ENCODE assay signal across 8 mouse cellular contexts in genomic region chr2:155691723-155692493, GRCm38 (mm10). TPM values are rescaled to one million over a fixed set of nuclear protein-coding genes. Genes with fewer than 3 reads are reported as not detected.
DNase-seq lines count a peak whose midpoint lies in the region; ATAC-seq and TF ChIP-seq lines count a peak whose summit lies in the region.

Gene Trpc4ap, minus strand, starts transcription at chr2:155692384.

- peak; percentile 83; the same call in 1 of the 2 replicates for TF ChIP-seq POLR2A in bone marrow, adult 2 months (IDR thresholded peaks at IDR 0.05; ENCODE audit: borderline replicate concordance, control insufficient read depth, low read depth, low read length)

- peak within 1 kb of the TSS; percentile 93 for H3K27ac ChIP-seq in bone marrow, adult 2 months (ENCODE audit: control insufficient read depth, insufficient read depth, low read depth, low read length, poor library complexity)
- peak within 1 kb of the TSS; percentile 86 for H3K27ac ChIP-seq in embryonic facial prominence, embryonic 15.5 days (replicated peaks)
- H3K27ac ChIP-seq in kidney, embryonic 14.5 days (ENCODE audit: low read depth, low read length): peak within 1 kb of the TSS; percentile 88; the same call in 1 of the 2 replicates
- H3K27ac ChIP-seq in limb, embryonic 15.5 days: peak within 1 kb of the TSS; percentile 93

- no peaks in the 10 kb centered on the region for H3K9me3 ChIP-seq in embryonic facial prominence, embryonic 15.5 days (replicated peaks)
- no peaks in the 10 kb centered on the region for H3K9me3 ChIP-seq in kidney, embryonic 14.5 days (ENCODE audit: control insufficient read depth, low read length)
- H3K9me3 ChIP-seq in limb, embryonic 15.5 days: no peaks in the 10 kb centered on the region

- peak within 1 kb of the TSS; percentile 69 for H3K4me2 ChIP-seq in embryonic facial prominence, embryonic 15.5 days (replicated peaks)
- peak within 1 kb of the TSS; percentile 75 for H3K4me2 ChIP-seq in kidney, embryonic 14.5 days (replicated peaks; ENCODE audit: low read depth, low read length)
- peak within 1 kb of the TSS; percentile 64 for H3K4me2 ChIP-seq in limb, embryonic 15.5 days

- ATAC-seq in embryonic facial prominence, embryonic 15.5 days (ENCODE audit: insufficient number of reproducible peaks, low FRiP score, low TSS enrichment, low read depth): peak; percentile 94
- ATAC-seq in kidney, embryonic 14.5 days (ENCODE audit: low FRiP score, low TSS enrichment): peak; percentile 96
- peak; percentile 97 for ATAC-seq in limb, embryonic 15.5 days (ENCODE audit: insufficient number of reproducible peaks, low FRiP score, low TSS enrichment, low read depth)

- no peaks in the 10 kb centered on the region; the same call in none of the 2 replicates for H3K36me3 ChIP-seq in embryonic facial prominence, embryonic 15.5 days
- peaks cover 8% of the 10 kb centered on the region; the same call in 1 of the 2 replicates for H3K36me3 ChIP-seq in kidney, embryonic 14.5 days (ENCODE audit: control insufficient read depth, insufficient read depth, low read length)
- H3K36me3 ChIP-seq in limb, embryonic 15.5 days: no peaks in the 10 kb centered on the region

- H3K9ac ChIP-seq in embryonic facial prominence, embryonic 15.5 days: peak within 1 kb of the TSS; percentile 95
- H3K9ac ChIP-seq in kidney, embryonic 14.5 days (ENCODE audit: low read depth, low read length): peak within 1 kb of the TSS; percentile 95
- H3K9ac ChIP-seq in limb, embryonic 15.5 days: peak within 1 kb of the TSS; percentile 96

- DNase-seq in 416B (ENCODE audit: low read depth): peak; percentile 91
- DNase-seq in heart, adult 9 months (ENCODE audit: low spot score in 2 of 2): peak; percentile 95 to 97
- peak; percentile 89 to 95 for DNase-seq in monocyte, adult 2 months (ENCODE audit: low read depth in 1 of 2, low spot score in 2 of 2)
- peak; percentile 93 to 95 for DNase-seq in spleen, postnatal 36 days (ENCODE audit: low spot score in 2 of 2)

- H3K4me1 ChIP-seq in bone marrow, adult 2 months (ENCODE audit: control insufficient read depth, insufficient read depth, low read length): no peaks in the 10 kb centered on the region; the same call in 1 of the 2 replicates
- H3K4me1 ChIP-seq in embryonic facial prominence, embryonic 15.5 days: peaks cover 19% of the 10 kb centered on the region
- H3K4me1 ChIP-seq in kidney, embryonic 14.5 days (ENCODE audit: control insufficient read depth, insufficient read depth, low read length): peaks cover 23% of the 10 kb centered on the region; the same call in 1 of the 2 replicates
- H3K4me1 ChIP-seq in limb, embryonic 15.5 days: peaks cover 18% of the 10 kb centered on the region

- peak within 1 kb of the TSS; percentile 97 for H3K4me3 ChIP-seq in bone marrow, adult 2 months (replicated peaks; ENCODE audit: control insufficient read depth, low read depth, low read length)
- peak within 1 kb of the TSS; percentile 97 for H3K4me3 ChIP-seq in embryonic facial prominence, embryonic 15.5 days (replicated peaks)
- peak within 1 kb of the TSS; percentile 94 for H3K4me3 ChIP-seq in kidney, embryonic 14.5 days (ENCODE audit: low read length)
- H3K4me3 ChIP-seq in limb, embryonic 15.5 days: peak within 1 kb of the TSS; percentile 98

- peak; percentile 98 for TF ChIP-seq CTCF in bone marrow, adult 2 months (IDR thresholded peaks at IDR 0.05; ENCODE audit: control insufficient read depth, insufficient read depth, low read length)

- WGBS in bone marrow, adult 2 months: under 1% methylated on average over 72 of the region's 72 CpGs
- WGBS in embryonic facial prominence, embryonic 15.5 days: under 1% methylated on average over 69 of the region's 72 CpGs
- under 1% methylated on average over 65 of the region's 72 CpGs for WGBS in kidney, embryonic 14.5 days
- under 1% methylated on average over 66 of the region's 72 CpGs for WGBS in limb, embryonic 15.5 days

- no peaks in the 10 kb centered on the region for H3K27me3 ChIP-seq in embryonic facial prominence, embryonic 15.5 days
- H3K27me3 ChIP-seq in kidney, embryonic 14.5 days (ENCODE audit: control insufficient read depth, insufficient read depth, low read length): no peaks in the 10 kb centered on the region
- no peaks in the 10 kb centered on the region for H3K27me3 ChIP-seq in limb, embryonic 15.5 days

RNA-seq across cellular contexts. Expression of gene Trpc4ap, which starts in this region (rescaled TPM):
- polyA plus RNA-seq in bone marrow, adult 2 months (2011; ENCODE audit: insufficient read depth, insufficient read length, low replicate concordance, missing spikeins): 31.7 and 47.0 TPM in 2 replicates
- 131 and 137 TPM in 2 replicates for polyA plus RNA-seq in embryonic facial prominence, embryonic 15.5 days (2015; fragmentation: Nextera tagmentation; extraction: Ambion mirVana)
- 105 and 134 TPM in 2 replicates for polyA plus RNA-seq in kidney, embryonic 14.5 days (2014; fragmentation: Nextera tagmentation; extraction: Ambion mirVana)
- 124 and 141 TPM in 2 replicates for polyA plus RNA-seq in limb, embryonic 15.5 days (2015; fragmentation: Nextera tagmentation; extraction: Ambion mirVana)

Comparison
In these comparisons a context has a peak if more than half of its experiments do, and no peak if none do; other contexts are left out.
1. Peak in every context shown above with its lines: DNase-seq, ATAC-seq, H3K4me3 ChIP-seq and H3K27ac ChIP-seq.